In the genomic region with DNA sequence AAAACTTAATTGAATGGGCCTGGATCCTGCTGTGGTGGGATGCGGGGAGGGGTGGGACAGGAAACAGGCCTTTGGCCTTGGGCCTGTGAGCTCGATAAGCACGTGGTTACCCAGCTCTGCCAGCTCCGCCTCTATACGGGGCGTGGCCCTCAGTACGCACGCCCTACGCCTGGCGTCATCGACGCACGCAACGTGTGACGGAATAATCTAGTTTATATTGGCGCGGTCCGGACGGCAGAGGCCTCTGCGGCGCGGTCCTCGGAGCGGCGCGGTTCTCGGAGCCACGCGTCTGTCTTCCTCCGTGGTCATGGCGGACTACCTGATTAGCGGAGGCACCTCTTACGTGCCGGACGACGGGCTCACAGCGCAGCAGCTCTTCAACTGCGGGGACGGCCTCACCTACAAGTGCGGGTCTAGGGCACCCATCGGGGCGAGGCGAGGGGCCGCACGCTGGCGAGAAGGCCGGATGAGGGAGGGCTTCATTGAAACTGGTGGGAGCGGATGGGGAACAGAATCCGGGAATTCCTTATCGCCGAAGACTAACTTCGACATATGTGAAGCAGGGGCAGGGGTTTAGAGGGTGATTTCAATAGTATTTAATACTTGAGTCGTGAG, we compare ENCODE assay signal across 8 mouse cellular contexts. TPM values are rescaled to one million over a fixed set of nuclear protein-coding genes. Genes with fewer than 3 reads are reported as not detected.
DNase-seq lines count a peak whose midpoint lies in the region; ATAC-seq lines count a peak whose summit lies in the region.

Impdh2 (plus strand) TSS at position 60 of the 615 bp plus-strand sequence.

- peak; percentile 93 for DNase-seq in adrenal gland, adult 18-20 months (ENCODE audit: low spot score in 2 of 2)
- peak; percentile 99 for DNase-seq in embryo, embryonic 11 days
- DNase-seq in gastrocnemius, postnatal 25 days = peak; percentile 92
- DNase-seq in intestine, embryonic 14.5 days (ENCODE audit: low spot score) = peak; percentile 98
- peak; percentile 95 for DNase-seq in left cerebral cortex, postnatal 14 days (ENCODE audit: low spot score in 2 of 2)
- DNase-seq in mesoderm, embryonic 11.5 days (ENCODE audit: low read depth, low spot score) = peak; percentile 99
- peak; percentile 90 to 92 for DNase-seq in right cerebral cortex, postnatal 36 days (ENCODE audit: low spot score in 2 of 2)
- peak; percentile 97 for DNase-seq in yolk sac, embryonic 10.5 days (ENCODE audit: low spot score)

- peak; percentile 98 for ATAC-seq in intestine, embryonic 14.5 days (replicated peaks; ENCODE audit: low FRiP score, low TSS enrichment, low read depth)

- H3K27me3 ChIP-seq in intestine, embryonic 14.5 days (replicated peaks; ENCODE audit: control insufficient read depth, insufficient read depth, low read length) = no peaks in the 10 kb centered on the region

- no peaks in the 10 kb centered on the region for H3K9me3 ChIP-seq in intestine, embryonic 14.5 days (ENCODE audit: control insufficient read depth, low read length)

- H3K27ac ChIP-seq in intestine, embryonic 14.5 days (ENCODE audit: low read depth) = peak within 1 kb of the TSS; percentile 64; the same call in 1 of the 2 replicates

- peak within 1 kb of the TSS; percentile 60 for H3K4me2 ChIP-seq in intestine, embryonic 14.5 days (ENCODE audit: low read length)

- under 1% methylated on average over 52 of the region's 53 CpGs for WGBS in intestine, embryonic 14.5 days

- intact Hi-C loops in left cerebral cortex, postnatal 14 days (cut with DNase I) = no loop called here

- H3K4me3 ChIP-seq in intestine, embryonic 14.5 days (ENCODE audit: low read depth, low read length) = peak within 1 kb of the TSS; percentile 48

- H3K36me3 ChIP-seq in intestine, embryonic 14.5 days (ENCODE audit: control insufficient read depth, insufficient read depth, low read length) = peaks cover 76% of the 10 kb centered on the region

- peak within 1 kb of the TSS; percentile 55 for H3K9ac ChIP-seq in intestine, embryonic 14.5 days (ENCODE audit: low read length)

- peaks cover 10% of the 10 kb centered on the region for H3K4me1 ChIP-seq in intestine, embryonic 14.5 days (replicated peaks; ENCODE audit: control insufficient read depth, insufficient read depth, low read length)

RNA-seq across cellular contexts. Expression of gene Impdh2, which starts in this region (rescaled TPM):
- 100 to 1,000 TPM in 1 of 2 experiments, 10 to 100 TPM in 1; 99.7 to 135 TPM for total RNA-seq in adrenal gland, adult 18-20 months (2021)
- 10 to 100 TPM; 51.9 to 54.0 TPM for total RNA-seq in gastrocnemius, postnatal 25 days (2021)
- polyA plus RNA-seq in intestine, embryonic 14.5 days (2014; fragmentation: Nextera tagmentation; extraction: Ambion mirVana) = 226 and 246 TPM in 2 replicates
- total RNA-seq in left cerebral cortex, postnatal 14 days (2021) = 10 to 100 TPM; 57.6 to 60.5 TPM

Comparison
In these comparisons a context has a peak if more than half of its experiments do, and no peak if none do; other contexts are left out.
1. Peak in every context shown above with its lines: DNase-seq, ATAC-seq, H3K4me3 ChIP-seq and H3K27ac ChIP-seq.